Mouse (Mus musculus) hindbrain, embryonic 13.5 days (tissue): ENCODE results near the gene Hnf1a. TPM values are rescaled to one million over a fixed set of nuclear protein-coding genes. Genes with fewer than 3 reads are reported as not detected.

Experiments used
- ATAC-seq: fragments of 200-750 bp; cut with Nextera tagmentation; 2 replicates; pipeline ENCODE4 v1.8.0; 2017; ENCODE audit warnings: moderate TSS enrichment; ENCODE audit not compliant: low FRiP score
- H3K27ac ChIP-seq: fragments of 300-500 bp; sonication (generic); 2 replicates; pipeline ENCODE4 v1.5.1; 2015; ENCODE audit warnings: inconsistent platforms, mild to moderate bottlenecking, moderate library complexity
- H3K27me3 ChIP-seq: fragments of 300-500 bp; sonication (generic); 2 replicates; pipeline ENCODE4 v1.6.1; 2015; ENCODE audit warnings: mild to moderate bottlenecking, inconsistent platforms
- H3K36me3 ChIP-seq: fragments of 300-500 bp; sonication (generic); 2 replicates; pipeline ENCODE4 v1.6.1; 2015; ENCODE audit warnings: mild to moderate bottlenecking, inconsistent platforms
- H3K4me1 ChIP-seq: fragments of 300-500 bp; sonication (generic); replicated peaks from 2 replicates; pipeline ENCODE4 v1.6.1; 2015; ENCODE audit warnings: inconsistent platforms
- H3K4me2 ChIP-seq: fragments of 300-500 bp; sonication (generic); 2 replicates; pipeline ENCODE4 v1.6.1; 2015; ENCODE audit warnings: inconsistent platforms, mild to moderate bottlenecking, moderate library complexity
- H3K4me3 ChIP-seq: fragments of 300-500 bp; sonication (generic); 2 replicates; pipeline ENCODE4 v1.5.1; 2015; ENCODE audit warnings: mild to moderate bottlenecking, inconsistent platforms
- H3K9ac ChIP-seq: fragments of 300-500 bp; sonication (generic); 2 replicates; pipeline ENCODE4 v1.6.1; 2015; ENCODE audit warnings: mild to moderate bottlenecking, inconsistent platforms
- H3K9me3 ChIP-seq: fragments of 300-500 bp; sonication (generic); 2 replicates; pipeline ENCODE4 v1.6.1; 2016; ENCODE audit warnings: inconsistent platforms
- WGBS: fragments of 180-500 bp; shearing (Covaris S2); methylation state at CpG from one replicate; pipeline ENCODE4 v1.1.7; 2015; 5-methylcytosine and 5-hydroxymethylcytosine counted together
- polyA plus RNA-seq: library from polyadenylated mRNA; unstranded; fragments of >200 nt; fragmentation: Nextera tagmentation; extraction: Ambion mirVana; gene quantifications from 2 replicates; pipeline ENCODE4 v1.2.1, GENCODE M21; 2015

The Hnf1a gene
- polyA plus RNA-seq, 1 experiment from 2014 or later = not detected

- no peak overlapping the region for H3K27ac ChIP-seq
- 0 out of 2 replicates have a peak, but pooled peaks cover 2% of the 10 kb centered on the region for H3K4me1 ChIP-seq
- WGBS = 28% methylated on average over 1 of the region's 1 CpGs
- no peaks in the 10 kb centered on the region for H3K27me3 ChIP-seq
- no peak overlapping the region for H3K4me2 ChIP-seq
- no peak overlapping the region for H3K9ac ChIP-seq
- H3K36me3 ChIP-seq = no peaks in the 10 kb centered on the region
- ATAC-seq = no peak
- H3K9me3 ChIP-seq = no peaks in the 10 kb centered on the region
- no peak overlapping the region for H3K4me3 ChIP-seq
These were observed 68.5 kb downstream of the Hnf1a start for GRCm38 (mm10) chr5:114902413-114902812.

Other genes with a start within 250 kb of the Hnf1a start
- 37.5 and 39.6 TPM in 2 replicates for gene Ankrd13a, start 196.4 kb downstream of the Hnf1a start, polyA plus RNA-seq
- 45.4 and 49.7 TPM in 2 replicates for gene Git2, start 195.6 kb downstream of the Hnf1a start, polyA plus RNA-seq
- 261 and 279 TPM in 2 replicates for gene 1500011B03Rik, start 147.6 kb downstream of the Hnf1a start, polyA plus RNA-seq
- gene 4930519G04Rik, start 117.4 kb downstream of the Hnf1a start, polyA plus RNA-seq = not detected in 2 replicates
- gene Gm9936, start 112.4 kb downstream of the Hnf1a start, polyA plus RNA-seq = 1.9 and 2.2 TPM in 2 replicates
- 3.5 and 3.6 TPM in 2 replicates for gene Oasl2, start 74.2 kb downstream of the Hnf1a start, polyA plus RNA-seq
- 0.21 and 0.57 TPM in 2 replicates for gene Oasl1, start 47.9 kb downstream of the Hnf1a start, polyA plus RNA-seq
- 107 and 110 TPM in 2 replicates for gene 2210016L21Rik, start 28.9 kb downstream of the Hnf1a start, polyA plus RNA-seq
- 15.8 and 16.5 TPM in 2 replicates for gene Sppl3, start 40.0 kb upstream of the Hnf1a start, polyA plus RNA-seq
- gene Gm10401, start 127.2 kb upstream of the Hnf1a start, polyA plus RNA-seq = 42.7 and 44.4 TPM in 2 replicates
- gene Acads, start 148.3 kb upstream of the Hnf1a start, polyA plus RNA-seq = 24.4 and 25.2 TPM in 2 replicates
- 36.7 and 38.0 TPM in 2 replicates for gene Unc119b, start 163.9 kb upstream of the Hnf1a start, polyA plus RNA-seq
- 22.3 and 27.2 TPM in 2 replicates for gene Mlec, start 187.1 kb upstream of the Hnf1a start, polyA plus RNA-seq
- 12.4 and 13.0 TPM in 2 replicates for gene Cabp1, start 223.3 kb upstream of the Hnf1a start, polyA plus RNA-seq